Mouse (Mus musculus) kidney, embryonic 16.5 days (tissue): ENCODE measurements around the gene Golga2. TPM values are rescaled to one million over a fixed set of nuclear protein-coding genes. Genes with fewer than 3 reads are reported as not detected.

Source experiments
- ATAC-seq: fragments of 200-750 bp; cut with Nextera tagmentation; 2 replicates; pipeline ENCODE4 v1.8.0; 2017; ENCODE audit warnings: moderate TSS enrichment; ENCODE audit not compliant: low FRiP score, low TSS enrichment
- H3K27ac ChIP-seq: fragments of 300-500 bp; sonication (generic); 2 replicates; pipeline ENCODE4 v1.5.1; 2014; ENCODE audit warnings: low read length
- H3K27me3 ChIP-seq: fragments of 300-500 bp; sonication (generic); 2 replicates; pipeline ENCODE4 v1.6.1; 2014; ENCODE audit warnings: low read length, control low read depth, mixed read lengths; ENCODE audit not compliant: insufficient read depth
- H3K36me3 ChIP-seq: fragments of 300-500 bp; sonication (generic); 2 replicates; pipeline ENCODE4 v1.6.1; 2014; ENCODE audit warnings: low read length, control low read depth, mixed read lengths; ENCODE audit not compliant: insufficient read depth
- H3K4me1 ChIP-seq: fragments of 300-500 bp; sonication (generic); 2 replicates; pipeline ENCODE4 v1.6.1; 2014; ENCODE audit warnings: low read length, control low read depth, mixed read lengths; ENCODE audit not compliant: insufficient read depth
- H3K4me2 ChIP-seq: fragments of 300-500 bp; sonication (generic); replicated peaks from 2 replicates; pipeline ENCODE4 v1.6.1; 2014; ENCODE audit warnings: low read depth, low read length
- H3K4me3 ChIP-seq: fragments of 300-500 bp; sonication (generic); 2 replicates; pipeline ENCODE4 v1.5.1; 2014; ENCODE audit warnings: mild to moderate bottlenecking, low read length
- H3K9ac ChIP-seq: fragments of 300-500 bp; sonication (generic); replicated peaks from 2 replicates; pipeline ENCODE4 v1.6.1; 2014; ENCODE audit warnings: low read length
- H3K9me3 ChIP-seq: fragments of 300-500 bp; sonication (generic); 2 replicates; pipeline ENCODE4 v1.6.1; 2016; ENCODE audit warnings: low read length, control low read depth
- WGBS: fragments of 180-500 bp; shearing (Covaris S2); extraction: QIAGEN DNeasy Blood & Tissue Kit; methylation state at CpG from one replicate; pipeline ENCODE4 v1.1.7; 2014; 5-methylcytosine and 5-hydroxymethylcytosine counted together
- polyA plus RNA-seq: library from polyadenylated mRNA; unstranded; fragments of >200 nt; fragmentation: Nextera tagmentation; extraction: Ambion mirVana; gene quantifications from 2 replicates; pipeline ENCODE4 v1.2.1, GENCODE M21; 2015

Golga2 gene
- polyA plus RNA-seq, 1 experiment from 2014 or later, result 28.0 TPM

DNA sequence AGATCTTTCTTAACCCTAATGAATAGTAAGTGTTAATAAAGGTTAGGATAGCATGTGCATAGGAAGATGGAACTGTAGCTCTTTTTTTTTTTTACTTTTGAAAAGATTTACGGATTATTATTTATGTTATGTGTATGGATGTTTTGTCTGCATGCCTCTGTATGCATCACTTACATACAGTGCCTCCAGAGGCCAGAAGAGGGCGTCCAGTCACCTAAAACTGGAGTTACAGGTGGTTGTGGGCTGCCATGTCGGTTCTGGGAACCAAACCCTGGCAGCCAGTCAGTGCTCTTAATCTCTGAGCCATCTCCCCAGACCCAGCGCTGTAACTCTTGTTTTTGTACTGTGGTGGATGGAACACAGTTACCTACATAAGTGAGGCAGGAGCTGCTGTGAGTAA, 37.1 kb downstream of the Golga2 start:
- Histone ChIP-seq H3K36me3 (no peaks in the 10 kb centered on the region), H3K4me3 (no peak overlapping the region), H3K27me3 (no peaks in the 10 kb centered on the region), H3K27ac (no peak overlapping the region), H3K4me1 (peaks cover 16% of the 10 kb centered on the region), H3K9ac (no peak overlapping the region), H3K9me3 (no peaks in the 10 kb centered on the region), H3K4me2 (no peak overlapping the region)
- no peak for ATAC-seq
- WGBS, result 64% methylated on average over 4 of the region's 4 CpGs

- H3K4me2 ChIP-seq, result no peak overlapping the region
- peak overlapping the region; percentile 50; the same call in 1 of the 2 replicates for H3K27ac ChIP-seq
- no peak overlapping the region for H3K4me3 ChIP-seq
- 37% methylated on average over 7 of the region's 7 CpGs for WGBS
- no peaks in the 10 kb centered on the region for H3K9me3 ChIP-seq
- 0 out of 2 replicates have a peak, but pooled peaks have one; percentile 25 for ATAC-seq
- peaks cover 5% of the 10 kb centered on the region for H3K4me1 ChIP-seq
- H3K27me3 ChIP-seq, result no peaks in the 10 kb centered on the region
- no peak overlapping the region for H3K9ac ChIP-seq
- no peaks in the 10 kb centered on the region for H3K36me3 ChIP-seq
These were observed 38.2 kb downstream of the Golga2 start for GRCm38 (mm10) chr2:32325342-32325741.

DNA sequence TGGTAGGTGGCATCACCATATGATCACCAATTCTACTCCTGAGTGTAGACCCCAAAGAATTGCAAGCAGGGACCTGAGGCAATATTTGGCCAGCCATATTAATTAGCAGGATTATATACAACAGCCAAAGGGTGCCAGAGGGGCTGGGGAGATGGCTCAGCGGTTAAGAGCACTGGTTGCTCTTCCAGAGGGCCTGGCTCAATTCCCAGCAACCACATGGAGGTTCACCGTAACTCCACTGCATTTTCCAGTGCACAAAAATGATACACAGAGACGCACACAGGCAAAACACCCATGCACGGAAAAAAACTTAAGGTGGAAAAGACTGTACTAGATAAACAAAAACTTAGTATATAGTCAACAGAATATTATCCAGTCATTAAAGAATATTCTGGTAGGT, 40.0 kb downstream of the Golga2 start:
- H3K27me3 ChIP-seq, result no peaks in the 10 kb centered on the region
- no peak overlapping the region for H3K27ac ChIP-seq
- H3K4me3 ChIP-seq, result no peak overlapping the region
- no peaks in the 10 kb centered on the region for H3K36me3 ChIP-seq
- H3K9ac ChIP-seq, result no peak overlapping the region
- peaks cover 3% of the 10 kb centered on the region; the same call in 1 of the 2 replicates for H3K4me1 ChIP-seq
- no peaks in the 10 kb centered on the region for H3K9me3 ChIP-seq
- 75% methylated on average over 4 of the region's 4 CpGs for WGBS
- H3K4me2 ChIP-seq, result no peak overlapping the region
- ATAC-seq, result no peak

DNA sequence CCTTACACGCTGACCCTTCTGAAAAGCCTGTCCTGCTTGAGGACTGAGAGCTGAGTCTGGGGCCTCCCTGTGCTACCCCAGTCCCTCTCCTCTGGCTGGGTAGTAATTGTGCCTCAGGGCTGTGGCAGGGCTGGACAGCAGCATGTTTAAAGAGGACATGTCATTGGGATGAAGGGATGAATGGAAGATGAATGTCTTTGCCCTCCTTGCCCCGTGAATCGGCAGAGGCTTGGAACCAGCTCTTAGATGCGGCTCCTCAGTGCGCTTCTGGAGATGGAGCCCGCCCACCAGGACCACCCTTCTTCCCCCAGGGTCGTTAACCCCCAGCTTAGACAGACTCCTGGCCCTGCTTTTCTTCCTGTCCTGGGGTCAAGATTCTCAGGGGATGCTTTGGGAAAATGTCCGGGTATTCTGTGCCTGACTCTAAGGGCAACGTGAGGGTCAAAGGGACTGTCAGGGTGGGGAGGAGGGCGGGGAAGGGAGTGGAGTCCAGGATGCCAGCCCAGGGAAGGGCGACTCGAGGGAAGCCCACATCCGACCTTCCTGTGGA, 41.8 kb downstream of the Golga2 start:
- Histone ChIP-seq H3K36me3 (no peaks in the 10 kb centered on the region), H3K4me3 (no peak overlapping the region), H3K27me3 (no peaks in the 10 kb centered on the region), H3K9ac (no peak overlapping the region), H3K4me2 (no peak overlapping the region), H3K4me1 (peaks cover 3% of the 10 kb centered on the region; the same call in 1 of the 2 replicates), H3K9me3 (no peaks in the 10 kb centered on the region), H3K27ac (no peak overlapping the region)
- no peak for ATAC-seq
- WGBS, result 20% methylated on average over 13 of the region's 13 CpGs

- Histone ChIP-seq H3K27me3 (no peaks in the 10 kb centered on the region), H3K4me1 (peaks cover 3% of the 10 kb centered on the region; the same call in 1 of the 2 replicates), H3K4me3 (no peak overlapping the region), H3K4me2 (no peak overlapping the region), H3K9ac (no peak overlapping the region), H3K27ac (no peak overlapping the region), H3K36me3 (no peaks in the 10 kb centered on the region), H3K9me3 (no peaks in the 10 kb centered on the region)
- no peak for ATAC-seq
- 39% methylated on average over 6 of the region's 6 CpGs for WGBS
These were observed 42.3 kb downstream of the Golga2 start for GRCm38 (mm10) chr2:32329531-32329930.

DNA sequence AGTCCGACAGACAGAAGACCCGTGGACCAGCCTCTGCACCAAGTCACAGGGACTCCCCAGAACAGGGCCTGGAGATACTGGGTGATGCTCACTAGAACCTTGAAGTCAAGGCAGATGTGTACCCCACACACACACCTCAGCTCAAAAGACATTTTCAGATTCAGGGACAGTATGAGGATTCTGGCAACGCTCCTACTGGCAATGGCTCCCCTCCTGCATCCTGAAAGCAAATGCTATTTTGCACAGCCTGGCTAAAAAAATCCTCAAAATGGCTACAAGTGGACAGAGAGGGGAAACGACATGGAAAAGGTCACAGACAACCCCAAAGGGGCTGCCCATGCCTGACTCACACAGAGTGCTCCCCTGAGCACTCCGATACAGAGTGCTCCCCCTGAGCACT, 45.0 kb downstream of the Golga2 start:
- no peak for ATAC-seq

GRCm38 (mm10) chr2:32335888-32336287, 48.7 kb downstream of the Golga2 start:
- Histone ChIP-seq H3K36me3 (no peaks in the 10 kb centered on the region), H3K27me3 (no peaks in the 10 kb centered on the region), H3K4me3 (no peak overlapping the region), H3K4me1 (peaks cover 8% of the 10 kb centered on the region; the same call in 1 of the 2 replicates), H3K4me2 (no peak overlapping the region), H3K9me3 (no peaks in the 10 kb centered on the region), H3K9ac (no peak overlapping the region), H3K27ac (no peak overlapping the region)
- ATAC-seq, result no peak; the same call in 1 of the 2 replicates
- WGBS, result 34% methylated on average over 15 of the region's 15 CpGs

More for the DNA sequence above, 45.0 kb downstream of the Golga2 start:
- Histone ChIP-seq H3K9ac (no peak overlapping the region), H3K27me3 (no peaks in the 10 kb centered on the region), H3K4me2 (no peak overlapping the region), H3K36me3 (no peaks in the 10 kb centered on the region), H3K4me3 (no peak overlapping the region), H3K27ac (no peak overlapping the region), H3K9me3 (no peaks in the 10 kb centered on the region), H3K4me1 (peaks cover 8% of the 10 kb centered on the region; the same call in 1 of the 2 replicates)
- WGBS, result 81% methylated on average over 5 of the region's 5 CpGs

- no peaks in the 10 kb centered on the region for H3K27me3 ChIP-seq
- H3K9ac ChIP-seq, result no peak overlapping the region
- H3K4me1 ChIP-seq, result peaks cover 8% of the 10 kb centered on the region; the same call in 1 of the 2 replicates
- ATAC-seq, result no peak
- no peaks in the 10 kb centered on the region for H3K9me3 ChIP-seq
- H3K36me3 ChIP-seq, result no peaks in the 10 kb centered on the region
- H3K27ac ChIP-seq, result no peak overlapping the region
- 43% methylated on average over 25 of the region's 26 CpGs for whole genome bisulfite sequencing
- no peak overlapping the region for H3K4me2 ChIP-seq
- H3K4me3 ChIP-seq, result no peak overlapping the region
These were observed 52.9 kb downstream of the Golga2 start for GRCm38 (mm10) chr2:32339912-32340642.

DNA sequence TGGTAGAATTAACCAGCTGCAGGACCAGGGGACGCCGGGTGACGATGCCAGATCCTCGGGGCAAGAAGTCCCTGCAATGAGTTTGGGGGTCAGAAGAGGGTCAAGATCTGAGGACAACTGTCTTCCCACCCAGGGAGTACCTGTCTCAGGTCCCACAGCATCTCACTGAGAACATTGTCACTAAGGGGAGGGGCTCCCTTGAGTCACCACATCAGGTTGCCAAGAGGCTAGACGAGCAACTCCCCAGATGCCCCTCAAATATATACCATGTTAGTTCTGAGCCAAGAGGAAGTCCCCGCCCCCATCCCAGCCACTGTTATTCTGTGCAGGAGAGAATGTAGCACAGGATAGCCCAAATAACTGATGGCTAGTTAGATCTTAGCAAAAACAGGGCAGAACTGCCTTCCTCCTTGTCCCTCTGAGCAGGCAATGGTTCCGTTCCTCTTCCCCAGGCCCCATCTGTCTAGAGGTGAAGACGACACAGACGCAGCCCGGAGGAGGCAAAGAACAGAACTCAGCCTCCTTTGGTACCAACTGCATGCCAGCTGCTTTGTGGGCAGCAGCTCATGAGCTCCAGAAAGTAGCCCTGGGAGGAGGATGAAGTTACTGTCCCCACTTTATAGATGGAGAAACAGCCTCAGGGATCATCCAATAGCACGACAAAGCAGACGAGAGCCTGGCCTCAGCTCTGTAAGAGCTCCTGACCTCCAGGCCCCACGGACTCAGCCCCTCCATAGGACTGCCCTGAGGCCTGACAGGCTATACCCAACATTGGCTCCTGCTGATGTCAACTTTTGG, 53.9 kb downstream of the Golga2 start:
- Histone ChIP-seq H3K9me3 (no peaks in the 10 kb centered on the region), H3K4me1 (peaks cover 5% of the 10 kb centered on the region; the same call in 1 of the 2 replicates), H3K36me3 (no peaks in the 10 kb centered on the region), H3K27ac (no peak overlapping the region), H3K4me2 (no peak overlapping the region), H3K9ac (no peak overlapping the region), H3K4me3 (no peak overlapping the region), H3K27me3 (no peaks in the 10 kb centered on the region)
- WGBS, result 79% methylated on average over 13 of the region's 13 CpGs
- no peak for ATAC-seq

- 79% methylated on average over 4 of the region's 4 CpGs for WGBS
- no peaks in the 10 kb centered on the region for H3K36me3 ChIP-seq
These were observed 54.4 kb downstream of the Golga2 start for GRCm38 (mm10) chr2:32341634-32341939.

More at GRCm38 (mm10) chr2:32341634-32341939, 54.4 kb downstream of the Golga2 start:
- Histone ChIP-seq H3K4me2 (no peak overlapping the region), H3K9me3 (no peaks in the 10 kb centered on the region), H3K4me3 (no peak overlapping the region), H3K9ac (no peak overlapping the region), H3K27ac (no peak overlapping the region), H3K4me1 (no peaks in the 10 kb centered on the region), H3K27me3 (no peaks in the 10 kb centered on the region)
- ATAC-seq, result no peak
